ENCODE assay signal across 11 mouse cellular contexts in the genomic region with DNA sequence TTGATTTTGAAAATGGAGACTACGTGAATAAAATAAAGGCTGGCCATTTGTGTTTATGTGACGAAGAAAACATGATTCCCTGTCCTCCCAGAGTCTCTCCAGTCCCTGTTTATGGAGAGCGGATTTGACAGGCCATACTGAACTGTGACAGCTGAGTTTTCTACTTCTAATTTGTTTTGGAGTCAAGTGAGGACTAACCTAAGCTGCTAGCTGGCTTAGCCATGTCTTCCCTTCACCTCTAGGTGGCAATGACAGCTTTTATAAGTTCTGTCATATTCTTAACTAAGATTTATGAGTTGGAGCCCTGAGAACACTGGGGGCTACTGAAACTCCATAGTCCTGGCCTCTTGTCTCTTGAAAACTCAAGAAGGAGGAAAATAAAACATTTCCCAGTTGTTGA. TPM values are rescaled to one million over a fixed set of nuclear protein-coding genes. Genes with fewer than 3 reads are reported as not detected.
A peak's percentile ranks its signal among the peaks of the same experiment; 100 is the strongest.
DNase-seq lines count a peak whose midpoint lies in the region; ATAC-seq and TF ChIP-seq lines count a peak whose summit lies in the region.
"Had no signal": no experiment of that assay in that cellular context is flagged by ENCODE, and none has a peak within 500 bp of the region (broad histone marks: within the 10 kb centered on the region; RNA-seq: fewer than 3 reads in every experiment).

No protein-coding gene starts in this region.

- DNase-seq in heart, postnatal 0 days (ENCODE audit: low spot score): peak; percentile 37
- DNase-seq in lung, postnatal 0 days (ENCODE audit: low spot score): peak; percentile 74
- DNase-seq in lung, adult 2 months: no peak
- DNase-seq in brain, embryonic 14.5 days (ENCODE audit: low read depth): peak; percentile 69
- peak; percentile 22 for DNase-seq in skeletal muscle tissue, adult 2 months (ENCODE audit: low read depth, low spot score)
- no peak for DNase-seq in urinary bladder, postnatal 4 days (ENCODE audit: low spot score in 2 of 2)
- DNase-seq: thymus, postnatal 36 days had no signal

- peak; percentile 65 for TF ChIP-seq CTCF in heart, postnatal 0 days (IDR thresholded peaks at IDR 0.05; ENCODE audit: low read depth)
- TF ChIP-seq CTCF in lung, postnatal 0 days (IDR thresholded peaks at IDR 0.05): peak; percentile 66
- TF ChIP-seq CTCF in lung, adult 2 months (IDR thresholded peaks at IDR 0.05; ENCODE audit: insufficient read depth, low read length): no peak
- TF ChIP-seq CTCF in brain, embryonic 14.5 days (IDR thresholded peaks at IDR 0.05; ENCODE audit: borderline replicate concordance, extremely low read depth, insufficient read depth, insufficient read length): peak; percentile 56; the same call in 1 of the 2 replicates

- H3K4me1 ChIP-seq in heart, postnatal 0 days (ENCODE audit: control insufficient read depth, insufficient read depth): no peaks in the 10 kb centered on the region
- H3K4me1 ChIP-seq in heart, embryonic 11.5 days (ENCODE audit: control insufficient read depth, insufficient read depth, low read length): peaks cover 7% of the 10 kb centered on the region
- 0 out of 2 replicates have a peak, but pooled peaks cover 3% of the 10 kb centered on the region for H3K4me1 ChIP-seq in lung, postnatal 0 days (ENCODE audit: insufficient read depth, low read depth, low read length)
- 0 out of 2 replicates have a peak, but pooled peaks cover 4% of the 10 kb centered on the region for H3K4me1 ChIP-seq in lung, adult 2 months (ENCODE audit: control insufficient read depth, insufficient read depth, low read length)

- H3K9me3 ChIP-seq in heart, postnatal 0 days (replicated peaks; ENCODE audit: control insufficient read depth, low read length): no peaks in the 10 kb centered on the region
- H3K9me3 ChIP-seq in heart, embryonic 11.5 days (replicated peaks; ENCODE audit: control insufficient read depth, low read length): no peaks in the 10 kb centered on the region
- no peaks in the 10 kb centered on the region for H3K9me3 ChIP-seq in lung, postnatal 0 days (ENCODE audit: low read length)
- H3K9me3 ChIP-seq: limb, embryonic 15.5 days had no signal

- ATAC-seq in heart, postnatal 0 days (ENCODE audit: insufficient read depth, low read depth): no peak
- no peak for ATAC-seq in heart, embryonic 11.5 days (replicated peaks; ENCODE audit: insufficient number of reproducible peaks, low FRiP score, low TSS enrichment)
- ATAC-seq in lung, postnatal 0 days: no peak
- ATAC-seq in megakaryocyte, adult 5-6 weeks (ENCODE audit: poor library complexity, severe bottlenecking): no peak

- no peak for TF ChIP-seq POLR2A in lung, adult 2 months (IDR thresholded peaks at IDR 0.05; ENCODE audit: borderline replicate concordance, extremely low read depth, low read depth, low read length)
- no peak for TF ChIP-seq POLR2A in brain, embryonic 14.5 days (IDR thresholded peaks at IDR 0.05; ENCODE audit: borderline replicate concordance, extremely low read depth, insufficient read depth, insufficient read length, poor library complexity, severe bottlenecking)

- no peak for TF ChIP-seq EP300 in heart, postnatal 0 days (IDR thresholded peaks at IDR 0.05; ENCODE audit: low read depth)
- TF ChIP-seq EP300 in lung, postnatal 0 days (IDR thresholded peaks at IDR 0.05): no peak

- H3K36me3 ChIP-seq in heart, postnatal 0 days (replicated peaks; ENCODE audit: control insufficient read depth, insufficient read depth, low read length): peaks cover 4% of the 10 kb centered on the region; the same call in 1 of the 2 replicates
- H3K36me3 ChIP-seq in heart, embryonic 11.5 days (ENCODE audit: control insufficient read depth, insufficient read depth, low read length): no peaks in the 10 kb centered on the region; the same call in 1 of the 2 replicates
- no peaks in the 10 kb centered on the region for H3K36me3 ChIP-seq in lung, postnatal 0 days (ENCODE audit: insufficient read depth, low read length)

- no peak overlapping the region for H3K9ac ChIP-seq in heart, postnatal 0 days (replicated peaks; ENCODE audit: low read depth, low read length)
- H3K9ac ChIP-seq in heart, embryonic 11.5 days (ENCODE audit: low read depth, low read length): no peak overlapping the region
- H3K9ac ChIP-seq in lung, postnatal 0 days (replicated peaks; ENCODE audit: low read depth): no peak overlapping the region
- H3K9ac ChIP-seq: limb, embryonic 15.5 days had no signal

- 77% methylated on average over 3 of the region's 3 CpGs for WGBS in heart, postnatal 0 days
- WGBS in heart, embryonic 11.5 days (ENCODE audit: insufficient replicate concordance): 84% methylated on average over 3 of the region's 3 CpGs
- WGBS in lung, postnatal 0 days: 73% methylated on average over 3 of the region's 3 CpGs
- 73% methylated on average over 3 of the region's 3 CpGs for WGBS in lung, adult 2 months

- H3K27me3 ChIP-seq in heart, postnatal 0 days (ENCODE audit: control insufficient read depth, insufficient read depth, low read length): no peaks in the 10 kb centered on the region
- H3K27me3 ChIP-seq in heart, embryonic 11.5 days (ENCODE audit: control insufficient read depth, insufficient read depth, low read length): no peaks in the 10 kb centered on the region
- H3K27me3 ChIP-seq in lung, postnatal 0 days (replicated peaks; ENCODE audit: insufficient read depth, low read length): no peaks in the 10 kb centered on the region
- H3K27me3 ChIP-seq: limb, embryonic 15.5 days had no signal

- no peak overlapping the region for H3K4me2 ChIP-seq in heart, postnatal 0 days (ENCODE audit: low read depth, low read length)
- no peak overlapping the region for H3K4me2 ChIP-seq in heart, embryonic 11.5 days
- no peak overlapping the region for H3K4me2 ChIP-seq in lung, postnatal 0 days (replicated peaks; ENCODE audit: low read depth, low read length)
- H3K4me2 ChIP-seq: limb, embryonic 15.5 days had no signal

- no peak overlapping the region for H3K27ac ChIP-seq in heart, postnatal 0 days (ENCODE audit: low read depth)
- H3K27ac ChIP-seq in heart, embryonic 11.5 days (ENCODE audit: low read depth, low read length): no peak overlapping the region
- no peak overlapping the region for H3K27ac ChIP-seq in lung, postnatal 0 days (ENCODE audit: low read length)
- H3K27ac ChIP-seq: limb, embryonic 15.5 days had no signal

- no peak overlapping the region for H3K4me3 ChIP-seq in heart, postnatal 0 days (ENCODE audit: low read depth, low read length)
- no peak overlapping the region for H3K4me3 ChIP-seq in heart, embryonic 11.5 days (ENCODE audit: low read depth, low read length)
- H3K4me3 ChIP-seq in lung, postnatal 0 days (ENCODE audit: low read depth, low read length): no peak overlapping the region
- H3K4me3 ChIP-seq in lung, adult 2 months (replicated peaks; ENCODE audit: extremely low read depth, low read depth, low read length): no peak overlapping the region
- H3K4me3 ChIP-seq: erythroblast, embryonic 14.5 days; limb, embryonic 15.5 days had no signal

RNA-seq across cellular contexts. Expression of a gene that starts 41.1 kb away (rescaled TPM):
- total RNA-seq in heart, postnatal 0 days (2014; rRNA removed; ENCODE audit: low replicate concordance): 16.8 and 21.2 TPM in 2 replicates
- polyA plus RNA-seq in heart, postnatal 0 days (2015; fragmentation: Nextera tagmentation; extraction: Ambion mirVana): 5.9 and 6.3 TPM in 2 replicates
- 12.6 and 16.2 TPM in 2 replicates for polyA plus RNA-seq in heart, embryonic 11.5 days (2014; fragmentation: Nextera tagmentation; extraction: Ambion mirVana)
- polyA plus RNA-seq in lung, postnatal 0 days (2015; fragmentation: Nextera tagmentation; extraction: Ambion mirVana): 4.9 and 6.4 TPM in 2 replicates
- 11.1 and 11.7 TPM in 2 replicates for polyA plus RNA-seq in lung, adult 2 months (2012; rRNA removed)
- polyA plus RNA-seq in brain, embryonic 14.5 days (2012; rRNA removed): 19.7 and 22.2 TPM in 2 replicates
- total RNA-seq in megakaryocyte, adult 5-6 weeks (2015): 7.2 and 7.7 TPM in 2 replicates
- total RNA-seq in megakaryocyte, adult 5-6 weeks (2017): 9.5 and 12.8 TPM in 2 replicates

RNA-seq across cellular contexts. Expression of a gene that starts 41.2 kb away (rescaled TPM):
- 14.2 and 28.8 TPM in 2 replicates for total RNA-seq in heart, postnatal 0 days (2014; rRNA removed; ENCODE audit: low replicate concordance)
- 27.7 and 30.2 TPM in 2 replicates for polyA plus RNA-seq in heart, postnatal 0 days (2015; fragmentation: Nextera tagmentation; extraction: Ambion mirVana)
- polyA plus RNA-seq in heart, embryonic 11.5 days (2014; fragmentation: Nextera tagmentation; extraction: Ambion mirVana): 90.0 and 94.5 TPM in 2 replicates
- polyA plus RNA-seq in lung, postnatal 0 days (2015; fragmentation: Nextera tagmentation; extraction: Ambion mirVana): 76.5 and 80.8 TPM in 2 replicates
- polyA plus RNA-seq in lung, adult 2 months (2012; rRNA removed): 26.5 and 35.6 TPM in 2 replicates
- 53.8 and 71.7 TPM in 2 replicates for polyA plus RNA-seq in brain, embryonic 14.5 days (2012; rRNA removed)
- total RNA-seq in megakaryocyte, adult 5-6 weeks (2015): 51.8 and 56.9 TPM in 2 replicates
- 65.9 and 78.8 TPM in 2 replicates for total RNA-seq in megakaryocyte, adult 5-6 weeks (2017)

Comparison
In these comparisons a context has a peak if more than half of its experiments do, and no peak if none do; other contexts are left out.
1. DNase-seq: peak in heart, postnatal 0 days (single experiment), lung, postnatal 0 days (single experiment), brain, embryonic 14.5 days (single experiment) and skeletal muscle tissue, adult 2 months (single experiment); none in lung, adult 2 months (single experiment) and urinary bladder, postnatal 4 days (0 of 2).